18 mouse cellular contexts compared by ENCODE assay signal in the genomic region with DNA sequence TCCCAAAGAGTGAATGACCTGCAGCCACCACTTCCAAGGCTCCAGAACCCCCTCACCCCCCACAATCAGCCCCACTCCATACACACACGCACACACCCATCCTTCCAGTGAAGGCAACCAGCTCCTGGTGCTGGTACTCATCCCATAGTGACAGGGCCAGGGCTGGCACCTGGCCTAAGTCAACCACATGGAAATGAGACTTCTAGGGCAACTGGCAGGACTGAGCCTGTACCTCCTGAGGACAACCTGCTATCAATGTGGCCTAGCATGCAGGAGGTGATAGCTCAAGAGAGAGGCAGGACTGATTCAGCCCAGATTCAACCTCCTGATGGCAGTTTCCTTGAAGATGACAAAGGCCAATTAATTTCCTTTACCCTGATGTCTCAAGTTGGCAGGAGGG. TPM values are rescaled to one million over a fixed set of nuclear protein-coding genes. Genes with fewer than 3 reads are reported as not detected.
"Had no signal": no experiment of that assay in that cellular context is flagged by ENCODE, and none has a peak within 500 bp of the region (broad histone marks: within the 10 kb centered on the region; RNA-seq: fewer than 3 reads in every experiment).

No protein-coding gene starts in this region.

- H3K4me3 ChIP-seq: midbrain, embryonic 10.5 days; midbrain, embryonic 12.5 days; myocyte; neural tube, embryonic 13.5 days; stomach, embryonic 15.5 days had no signal

- H3K9me3 ChIP-seq: midbrain, embryonic 10.5 days; midbrain, embryonic 12.5 days; neural tube, embryonic 13.5 days; stomach, embryonic 15.5 days had no signal

- H3K27ac ChIP-seq: midbrain, embryonic 10.5 days; midbrain, embryonic 12.5 days; neural tube, embryonic 13.5 days; stomach, embryonic 15.5 days; stomach, postnatal 0 days had no signal

- H3K9ac ChIP-seq: lung, embryonic 14.5 days; midbrain, embryonic 12.5 days; neural tube, embryonic 13.5 days; stomach, embryonic 15.5 days had no signal

- H3K4me2 ChIP-seq: lung, embryonic 14.5 days; midbrain, embryonic 12.5 days; neural tube, embryonic 13.5 days; stomach, embryonic 15.5 days had no signal

- H3K36me3 ChIP-seq: neural tube, embryonic 13.5 days; stomach, embryonic 15.5 days had no signal

- H3K27me3 ChIP-seq: stomach, embryonic 15.5 days had no signal

- ATAC-seq: midbrain, embryonic 16.5 days had no signal

- DNase-seq: lung, adult 18-20 months; lung, embryonic 14.5 days; lung, postnatal 10 days; lung, postnatal 4 days; midbrain, embryonic 14.5 days; right cerebral cortex, postnatal 14 days; thymus, adult 2 months; thymus, postnatal 25 days; thymus, postnatal 4 days had no signal

RNA-seq across cellular contexts. Expression of a gene that starts 5.9 kb away (rescaled TPM):
- total RNA-seq: neutrophil, adult 5-6 weeks had no signal

RNA-seq across cellular contexts. Expression of a gene that starts 17.9 kb away (rescaled TPM):
- total RNA-seq: neutrophil, adult 5-6 weeks had no signal
- polyA plus RNA-seq: myocyte; spleen, adult 2 months had no signal
